ENCODE assay signal across 11 mouse cellular contexts in the genomic region with DNA sequence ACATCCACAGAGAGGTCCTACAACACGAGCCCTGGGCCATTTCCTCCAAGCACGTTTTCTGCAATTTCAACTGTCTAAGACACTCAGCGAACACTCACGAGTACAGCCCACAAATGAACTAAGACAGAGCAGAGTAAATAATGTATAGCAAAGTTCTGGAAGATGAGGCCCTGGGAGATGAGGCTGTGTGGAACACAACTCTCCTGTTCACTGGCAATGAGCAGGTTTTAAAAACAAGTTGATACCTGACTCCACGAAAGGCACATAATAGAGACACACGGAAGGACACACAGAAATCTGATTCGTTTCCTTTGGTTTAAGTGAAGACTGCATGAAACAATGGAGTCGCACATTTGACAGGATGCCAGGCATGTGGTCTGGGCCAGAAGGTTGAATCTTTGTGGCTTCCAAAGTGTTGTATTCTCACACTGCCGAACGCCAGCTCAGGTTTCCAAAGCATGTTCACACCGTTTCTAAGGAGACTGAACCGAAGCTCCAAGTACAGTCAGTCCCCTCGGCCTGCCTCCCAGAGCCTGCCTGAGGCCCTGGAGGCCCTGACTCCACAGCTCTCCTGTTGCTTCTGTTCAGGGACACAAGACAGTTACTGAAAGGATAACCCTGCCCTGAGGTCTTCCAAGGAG.
DNase-seq lines count a peak whose midpoint lies in the region; TF ChIP-seq lines count a peak whose summit lies in the region.
"Had no signal": no experiment of that assay in that cellular context is flagged by ENCODE, and none has a peak within 500 bp of the region (broad histone marks: within the 10 kb centered on the region; RNA-seq: fewer than 3 reads in every experiment).

No protein-coding gene starts in this region.

- H3K27ac ChIP-seq in kidney, adult 2 months (ENCODE audit: insufficient read depth, low read depth, low read length), result no peak overlapping the region
- H3K27ac ChIP-seq: forebrain, embryonic 13.5 days; heart, embryonic 10.5 days had no signal

- TF ChIP-seq CTCF in kidney, adult 2 months (conservative IDR thresholded peaks at IDR 0.05; ENCODE audit: insufficient read depth, insufficient read length, low read depth, low read length), result no peak

- no peak for TF ChIP-seq POLR2A in kidney, adult 2 months (IDR thresholded peaks at IDR 0.05; ENCODE audit: low read depth, low read length)

- no peaks in the 10 kb centered on the region for H3K36me3 ChIP-seq in kidney, adult 2 months (ENCODE audit: control insufficient read depth, insufficient read depth, low read length)

- peak; percentile 34 for DNase-seq in adrenal gland, postnatal 14 days
- no peak for DNase-seq in adrenal gland, adult 2 months
- peak; percentile 26 for DNase-seq in kidney, postnatal 10 days
- DNase-seq in kidney, adult 2 months, result no peak
- DNase-seq in NIH3T3 (ENCODE audit: low read depth), result peak; percentile 69
- DNase-seq in fibroblast of lung, adult 2 months (ENCODE audit: low read depth), result peak; percentile 26
- DNase-seq in MN1 (ENCODE audit: low spot score), result no peak
- DNase-seq in left cerebral cortex, adult 11 months (ENCODE audit: low spot score), result no peak
- DNase-seq: cerebellum, adult 18-20 months had no signal

- H3K4me3 ChIP-seq in kidney, adult 2 months (ENCODE audit: insufficient read depth, low read depth, low read length), result no peak overlapping the region
- H3K4me3 ChIP-seq: forebrain, embryonic 13.5 days; heart, embryonic 10.5 days had no signal

- 53% methylated on average over 13 of the region's 13 CpGs for WGBS in kidney, adult 2 months

- peaks cover 9% of the 10 kb centered on the region; the same call in 1 of the 2 replicates for H3K4me1 ChIP-seq in kidney, adult 2 months (ENCODE audit: control insufficient read depth, insufficient read depth, low read length)

- H3K27me3 ChIP-seq in kidney, adult 2 months (replicated peaks; ENCODE audit: control insufficient read depth, insufficient read depth, low read length), result no peaks in the 10 kb centered on the region
- H3K27me3 ChIP-seq: forebrain, embryonic 13.5 days had no signal

Comparison
In these comparisons a context has a peak if more than half of its experiments do, and no peak if none do; other contexts are left out.
1. DNase-seq: peak in adrenal gland, postnatal 14 days (single experiment), kidney, postnatal 10 days (single experiment), NIH3T3 (single experiment) and fibroblast of lung, adult 2 months (single experiment); none in adrenal gland, adult 2 months (single experiment), kidney, adult 2 months (single experiment), MN1 (single experiment) and left cerebral cortex, adult 11 months (single experiment).